Mouse (Mus musculus) cerebellum, adult 18-20 months (tissue): ENCODE results near the gene Klhl21.

ENCODE experiments used
- DNase-seq, 2 experiments: peaks; one replicate each; pipeline ENCODE4 v3.0.0; 2021

The Klhl21 gene

GRCm38 (mm10) chr4:152008622-152009075, at the start of gene Klhl21:
Klhl21 (plus strand) TSS chr4:152008803.
- peak; percentile 94 to 95 for DNase-seq

DNA sequence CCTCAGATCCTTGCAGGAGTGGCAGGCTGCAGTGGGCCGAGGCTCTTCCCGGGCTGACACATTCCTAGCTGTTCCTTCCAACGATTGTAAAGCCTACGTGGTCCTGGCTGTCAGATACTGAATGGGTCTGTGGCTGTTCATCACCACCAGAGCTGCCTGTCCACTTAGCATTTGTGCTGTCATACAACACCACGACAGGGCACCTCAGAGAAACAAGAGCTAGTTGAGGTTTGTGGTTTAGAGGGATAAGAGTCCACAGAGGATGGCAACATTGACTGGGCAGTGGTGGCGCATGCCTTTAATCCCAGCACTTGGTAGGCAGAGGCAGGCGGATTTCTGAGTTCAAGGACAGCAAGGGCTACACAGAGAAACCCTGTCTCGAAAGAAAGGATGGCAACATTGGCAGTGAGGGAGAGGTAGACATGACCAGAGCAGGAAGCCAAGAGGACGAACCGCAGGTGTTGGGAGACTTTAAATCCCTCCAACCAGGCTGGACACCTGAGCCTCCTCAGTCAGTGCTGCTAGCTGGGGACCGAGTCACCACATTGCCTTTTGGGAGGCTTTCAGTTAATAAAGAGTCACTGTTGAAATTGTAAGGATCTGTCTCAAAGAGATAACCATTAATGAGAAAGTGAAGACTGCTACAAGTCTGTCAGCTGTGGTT, 48.6 kb upstream of the Klhl21 start:
- DNase-seq: no peak

- DNase-seq: no peak
These were observed 48.1 kb upstream of the Klhl21 start for GRCm38 (mm10) chr4:151960513-151960854.

DNA sequence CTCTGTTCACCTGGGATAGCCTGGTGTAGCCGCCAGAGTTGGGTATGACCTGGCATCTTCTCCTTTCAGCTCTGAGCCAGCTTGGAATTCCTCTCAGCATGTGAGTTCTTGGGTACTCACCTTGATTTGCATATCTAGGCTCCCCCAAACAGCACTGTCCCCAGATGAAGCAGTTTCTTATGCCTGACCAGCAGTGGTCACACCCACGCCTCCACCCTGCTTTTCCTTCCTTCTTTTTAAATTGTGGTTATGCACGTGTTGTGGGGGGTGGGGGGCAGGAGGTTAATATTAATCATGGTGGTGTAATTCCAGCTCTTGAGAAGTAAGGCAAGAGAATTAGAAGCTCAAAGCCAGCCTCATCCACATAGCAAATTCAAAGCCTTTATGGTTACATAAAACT, 45.8 kb upstream of the Klhl21 start:
- no peak for DNase-seq

- no peak for DNase-seq
These were observed 40.2 kb upstream of the Klhl21 start for GRCm38 (mm10) chr4:151968204-151968921.

GRCm38 (mm10) chr4:151972221-151972967, 36.2 kb upstream of the Klhl21 start:
- peak in 1 of 2 experiments; percentile 43 for DNase-seq

- no peak for DNase-seq
These were observed 33.2 kb upstream of the Klhl21 start for GRCm38 (mm10) chr4:151975441-151975840.

DNA sequence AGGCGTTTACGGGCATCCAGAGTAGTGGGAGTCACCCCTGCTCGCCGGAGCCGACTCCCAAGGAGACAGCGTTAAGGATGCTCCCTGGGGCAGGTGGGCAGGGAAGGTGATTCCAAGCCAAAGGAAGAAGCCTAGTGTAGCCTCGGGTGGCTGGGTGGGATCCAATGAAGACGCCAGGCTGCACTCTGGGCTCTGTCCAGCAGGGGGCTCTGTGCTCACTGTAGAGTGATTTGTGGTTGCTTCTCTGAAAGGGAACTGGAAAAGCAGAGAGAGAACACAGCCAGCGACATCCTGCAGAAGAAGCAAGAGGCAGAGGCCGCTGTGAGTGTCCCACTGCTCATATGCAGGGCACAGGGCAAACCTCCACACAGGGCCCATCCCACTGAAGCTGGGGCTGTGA, 30.9 kb upstream of the Klhl21 start:
- DNase-seq: peak; percentile 84 to 90

DNA sequence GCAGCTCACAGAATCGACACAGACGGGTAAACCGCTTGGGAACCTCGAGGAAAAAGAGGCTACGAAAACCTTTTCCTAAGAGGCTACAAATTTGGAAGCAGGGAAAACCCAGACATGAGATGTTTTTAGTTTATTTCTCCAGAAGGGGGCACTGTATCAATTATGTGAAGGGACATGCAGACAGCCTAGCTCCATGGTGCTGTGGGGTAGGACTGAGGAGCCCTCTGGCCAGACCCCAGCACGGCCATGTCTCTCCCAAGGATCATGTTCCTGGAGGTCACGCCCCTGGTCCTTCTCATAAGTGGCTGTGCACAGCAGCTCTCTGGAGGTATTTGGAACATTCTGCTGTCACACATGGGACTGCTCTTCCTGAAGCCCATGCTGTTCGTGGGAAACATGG, 27.9 kb upstream of the Klhl21 start:
- no peak for DNase-seq

DNA sequence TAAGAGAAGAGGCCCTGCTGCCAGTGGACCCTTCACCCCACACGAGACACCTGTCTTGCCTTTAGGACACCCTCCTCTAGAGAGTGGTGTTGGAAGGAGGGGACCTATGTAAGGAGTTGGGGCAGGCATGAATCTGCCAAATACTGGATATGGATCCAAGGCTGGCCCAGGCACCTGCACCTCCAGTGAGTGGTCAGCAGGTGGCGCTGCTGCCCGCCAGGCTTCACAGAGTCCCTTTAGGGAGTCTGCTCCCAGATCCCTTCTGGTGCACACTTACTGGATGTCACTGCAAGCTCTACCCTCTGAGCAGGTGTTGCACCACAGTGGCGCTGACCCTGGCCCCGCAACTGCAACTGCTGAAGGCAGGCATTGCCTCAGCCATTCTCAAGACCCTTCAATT, 27.2 kb upstream of the Klhl21 start:
- DNase-seq: peak; percentile 84 to 90

DNA sequence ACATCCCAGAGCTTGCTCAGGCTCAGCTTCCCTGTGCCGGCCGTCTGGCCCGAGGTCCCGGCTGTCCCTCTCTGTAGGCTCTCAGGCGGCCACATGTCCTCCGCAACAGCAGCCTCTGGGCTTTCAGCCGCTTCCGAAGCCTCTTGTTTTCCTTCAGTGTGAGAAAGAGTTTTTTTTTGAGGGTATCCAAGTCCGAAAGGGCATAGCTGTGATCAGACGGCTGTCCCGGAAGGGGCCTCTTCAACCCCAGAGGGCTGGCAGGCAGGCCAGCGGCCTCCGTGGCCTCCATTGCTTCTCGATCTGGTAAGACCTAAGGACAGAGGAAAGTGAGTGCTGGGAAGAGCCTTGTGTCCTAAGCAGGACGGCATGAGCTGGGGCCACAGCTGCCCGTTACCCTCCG, 25.6 kb upstream of the Klhl21 start:
- no peak for DNase-seq

- no peak for DNase-seq
These were observed 25.0 kb upstream of the Klhl21 start for GRCm38 (mm10) chr4:151983560-151983959.

- peak; percentile 70 to 80 for DNase-seq
These were observed 22.7 kb upstream of the Klhl21 start for GRCm38 (mm10) chr4:151985886-151986285.

DNA sequence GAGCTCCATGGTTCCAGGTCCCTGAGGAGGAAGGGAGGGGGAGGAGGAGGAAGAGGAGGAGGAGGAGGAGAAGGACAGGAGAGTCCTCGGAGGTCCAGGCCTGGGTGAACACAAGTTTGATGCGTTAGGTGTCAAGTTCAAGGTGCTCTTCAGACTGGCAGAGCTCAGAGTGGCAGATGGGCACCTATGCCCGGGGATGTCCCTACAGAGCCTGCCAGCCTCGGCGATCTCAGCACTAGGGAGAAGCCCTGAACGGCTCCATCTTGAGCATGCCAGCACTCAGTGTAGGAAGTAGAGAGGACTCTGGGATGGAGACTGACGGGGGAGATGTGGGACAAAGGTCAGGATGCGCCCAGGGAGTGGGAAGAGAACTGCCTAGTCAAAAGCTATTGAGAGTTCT, 22.0 kb upstream of the Klhl21 start:
- peak in 1 of 2 experiments; percentile 53 for DNase-seq

DNA sequence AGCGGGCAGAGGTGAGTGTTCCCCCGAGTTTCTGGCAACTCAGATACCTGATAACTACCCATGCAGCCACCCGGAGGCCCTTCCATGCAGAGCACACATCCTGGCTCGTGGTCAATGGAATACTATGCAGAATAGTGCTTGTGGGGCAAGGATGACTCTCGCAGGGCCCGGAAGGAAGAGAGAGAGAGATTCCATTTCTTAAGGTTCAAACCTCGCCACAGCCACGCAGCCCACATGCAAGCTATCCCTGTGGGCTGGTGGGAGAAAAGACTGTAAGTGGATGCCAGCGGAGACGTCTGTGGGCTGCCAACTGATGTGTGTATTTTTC, 20.6 kb upstream of the Klhl21 start:
- no peak for DNase-seq

DNA sequence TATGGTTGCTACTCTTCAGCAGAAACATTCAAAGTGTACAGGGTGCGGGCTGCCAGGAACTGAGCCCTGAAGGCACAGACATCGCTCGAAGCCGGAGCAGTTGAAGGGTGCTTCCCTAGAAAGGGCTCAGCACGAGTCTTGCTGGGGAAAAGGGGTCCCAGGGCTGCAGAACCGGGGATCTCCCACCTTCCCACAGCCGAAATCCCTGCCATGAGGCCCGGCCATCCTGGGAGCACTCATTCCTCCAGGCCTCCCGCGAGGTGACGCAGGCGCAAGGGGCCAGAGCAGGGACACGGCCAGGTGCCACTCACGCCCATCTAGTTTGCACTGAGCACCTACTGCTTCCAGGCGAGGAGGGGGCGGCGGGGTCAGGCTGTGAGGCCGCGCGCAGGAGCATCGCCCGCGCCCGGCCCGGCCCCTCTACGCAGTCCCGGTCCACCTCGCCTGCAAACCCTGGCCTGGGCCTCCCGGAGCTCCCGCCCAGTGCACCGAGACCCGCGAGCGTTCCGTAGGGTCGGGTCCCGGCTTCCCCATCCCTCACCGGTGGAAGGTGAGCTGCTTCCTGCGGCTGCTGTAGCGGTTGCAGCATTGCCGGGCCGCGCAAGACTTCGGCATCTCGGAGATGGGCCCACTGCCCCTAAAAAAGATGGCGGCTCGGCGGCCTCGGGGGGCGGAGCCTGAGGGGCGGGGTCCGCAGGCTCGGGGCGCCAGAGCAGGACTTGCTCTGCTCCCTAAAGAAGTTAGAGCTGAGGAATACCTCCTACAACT, 20.1 kb upstream of the Klhl21 start, which contains the start of gene Thap3:
Gene Thap3, minus strand, starts transcription at position 656 of the 768 bp plus-strand sequence.
- peak; percentile 82 to 88 for DNase-seq

DNA sequence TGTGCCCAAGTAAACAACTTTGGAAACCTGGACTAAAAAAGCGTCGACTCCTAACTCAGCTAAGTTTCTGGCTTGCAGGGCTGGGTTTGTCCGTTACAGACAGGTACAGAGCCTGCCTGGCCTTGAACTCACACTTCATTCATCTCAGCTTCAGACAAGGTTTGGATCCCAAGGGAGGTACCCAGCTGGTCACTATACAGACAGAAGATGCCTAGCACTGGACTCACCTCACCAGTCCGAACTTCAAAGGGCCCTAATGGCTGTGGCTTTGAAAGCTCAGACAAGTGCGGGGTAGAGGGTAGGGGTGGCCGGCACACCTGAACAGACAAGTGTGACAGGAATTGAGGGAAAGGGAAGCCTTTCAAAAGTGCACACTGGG, 19.5 kb upstream of the Klhl21 start:
- DNase-seq: no peak

- DNase-seq: no peak
These were observed 16.5 kb upstream of the Klhl21 start for GRCm38 (mm10) chr4:151992091-151992490.

GRCm38 (mm10) chr4:151993035-151993434, 15.6 kb upstream of the Klhl21 start:
- DNase-seq: no peak

GRCm38 (mm10) chr4:151994228-151995171, 14.1 kb upstream of the Klhl21 start:
- peak; percentile 51 to 62 for DNase-seq

- DNase-seq: peak in 1 of 2 experiments; percentile 68
These were observed 13.0 kb upstream of the Klhl21 start for GRCm38 (mm10) chr4:151995371-151996172.
